Mouse (Mus musculus): ENCODE results near the gene Aox2.

Gene Aox2

GRCm38 (mm10) chr1:58288091-58288490 is 10.0 kb downstream of the Aox2 start:
- DNase-seq (ENCODE audit: low read depth, low spot score), result no peak

GRCm38 (mm10) chr1:58289863-58290469 is 11.8 kb downstream of the Aox2 start:
- no peak for DNase-seq (ENCODE audit: low read depth, low spot score)

- DNase-seq (ENCODE audit: low read depth, low spot score), result no peak
Observed at GRCm38 (mm10) chr1:58291394-58292300, 13.5 kb downstream of the Aox2 start.

GRCm38 (mm10) chr1:58294730-58295129 is 16.6 kb downstream of the Aox2 start:
- DNase-seq (ENCODE audit: low read depth, low spot score), result no peak

- peak; percentile 84 for DNase-seq (ENCODE audit: low read depth, low spot score)
Observed at GRCm38 (mm10) chr1:58296278-58296677, 18.2 kb downstream of the Aox2 start.

GRCm38 (mm10) chr1:58296821-58297220 is 18.7 kb downstream of the Aox2 start:
- DNase-seq (ENCODE audit: low read depth, low spot score), result no peak

GRCm38 (mm10) chr1:58298347-58298746 is 20.2 kb downstream of the Aox2 start:
- DNase-seq (ENCODE audit: low read depth, low spot score), result no peak

- DNase-seq (ENCODE audit: low read depth, low spot score), result no peak
Observed at GRCm38 (mm10) chr1:58301073-58301472, 22.9 kb downstream of the Aox2 start.

GRCm38 (mm10) chr1:58302015-58302414 is 23.9 kb downstream of the Aox2 start:
- DNase-seq (ENCODE audit: low read depth, low spot score), result no peak

GRCm38 (mm10) chr1:58303009-58303408 is 24.9 kb downstream of the Aox2 start:
- no peak for DNase-seq (ENCODE audit: low read depth, low spot score)

- no peak for DNase-seq (ENCODE audit: low read depth, low spot score)
Observed at GRCm38 (mm10) chr1:58303726-58304125, 25.6 kb downstream of the Aox2 start.

- no peak for DNase-seq (ENCODE audit: low read depth, low spot score)
Observed at GRCm38 (mm10) chr1:58304296-58304695, 26.2 kb downstream of the Aox2 start.

GRCm38 (mm10) chr1:58307181-58307580 is 29.1 kb downstream of the Aox2 start:
- no peak for DNase-seq (ENCODE audit: low read depth, low spot score)

GRCm38 (mm10) chr1:58308594-58308993 is 30.5 kb downstream of the Aox2 start:
- DNase-seq (ENCODE audit: low read depth, low spot score), result no peak

- DNase-seq (ENCODE audit: low read depth, low spot score), result no peak
Observed at GRCm38 (mm10) chr1:58309853-58310252, 31.7 kb downstream of the Aox2 start.

GRCm38 (mm10) chr1:58311221-58311864 is 33.2 kb downstream of the Aox2 start:
- DNase-seq (ENCODE audit: low read depth, low spot score), result no peak

- no peak for DNase-seq (ENCODE audit: low read depth, low spot score)
Observed at GRCm38 (mm10) chr1:58313173-58313572, 35.0 kb downstream of the Aox2 start.

GRCm38 (mm10) chr1:58315532-58315931 is 37.4 kb downstream of the Aox2 start:
- DNase-seq (ENCODE audit: low read depth, low spot score), result no peak

- no peak for DNase-seq (ENCODE audit: low read depth, low spot score)
Observed at GRCm38 (mm10) chr1:58333222-58333621, 55.1 kb downstream of the Aox2 start.

GRCm38 (mm10) chr1:58339901-58340300 is 61.8 kb downstream of the Aox2 start:
- no peak for DNase-seq (ENCODE audit: low read depth, low spot score)

GRCm38 (mm10) chr1:58341576-58341975 is 63.5 kb downstream of the Aox2 start:
- DNase-seq (ENCODE audit: low read depth, low spot score), result peak; percentile 16

- no peak for DNase-seq (ENCODE audit: low read depth, low spot score)
Observed at GRCm38 (mm10) chr1:58343861-58344260, 65.7 kb downstream of the Aox2 start.
